In the genomic region with DNA sequence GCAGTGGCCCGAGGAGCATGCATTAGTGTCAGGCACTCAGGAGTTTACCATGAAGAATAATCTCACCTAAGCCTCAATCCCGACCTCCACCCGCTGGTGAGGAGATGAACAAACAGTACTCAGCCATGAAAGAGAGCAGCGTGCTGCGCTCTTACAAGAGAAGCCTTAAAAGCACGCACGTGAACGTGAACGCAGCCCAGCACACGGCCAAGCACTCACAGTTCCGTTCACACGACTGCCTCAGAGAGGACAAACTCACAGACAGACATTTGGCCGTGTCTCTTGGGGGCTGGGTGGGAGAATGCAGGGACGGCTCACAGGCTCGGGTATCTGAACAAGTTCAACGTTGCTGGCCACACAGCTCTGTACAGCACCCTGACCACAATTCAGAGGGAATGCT, we compare ENCODE assay signal across 11 mouse cellular contexts. TPM values are rescaled to one million over a fixed set of nuclear protein-coding genes. Genes with fewer than 3 reads are reported as not detected.
DNase-seq lines count a peak whose midpoint lies in the region; ATAC-seq and TF ChIP-seq lines count a peak whose summit lies in the region.
"Had no signal": no experiment of that assay in that cellular context is flagged by ENCODE, and none has a peak within 500 bp of the region (broad histone marks: within the 10 kb centered on the region; RNA-seq: fewer than 3 reads in every experiment).

No protein-coding gene starts in this region.

- H3K27ac ChIP-seq in layer of hippocampus, adult 2 months = peak overlapping the region; percentile 39; the same call in 1 of the 2 replicates
- H3K27ac ChIP-seq in forebrain, embryonic 13.5 days = no peak overlapping the region
- no peak overlapping the region for H3K27ac ChIP-seq in hindbrain, embryonic 14.5 days
- no peak overlapping the region for H3K27ac ChIP-seq in midbrain, embryonic 16.5 days (ENCODE audit: low read length)

- no peak for ATAC-seq in forebrain, embryonic 13.5 days
- ATAC-seq in hindbrain, embryonic 14.5 days (ENCODE audit: low FRiP score) = no peak
- no peak for ATAC-seq in midbrain, embryonic 16.5 days
- no peak for ATAC-seq in CD4-positive, CD25-positive, alpha-beta regulatory T cell, adult 4 months
- ATAC-seq: activated CD4-positive, CD25-positive, alpha-beta regulatory T cell, adult 4 months had no signal

- H3K9ac ChIP-seq in forebrain, embryonic 13.5 days = peak overlapping the region; percentile 23; the same call in 1 of the 2 replicates
- peak overlapping the region; percentile 34; the same call in 1 of the 2 replicates for H3K9ac ChIP-seq in hindbrain, embryonic 14.5 days
- peak overlapping the region; percentile 42 for H3K9ac ChIP-seq in midbrain, embryonic 16.5 days (ENCODE audit: low read depth, low read length)

- H3K4me2 ChIP-seq in forebrain, embryonic 13.5 days = peak overlapping the region; percentile 99
- peak overlapping the region; percentile 100 for H3K4me2 ChIP-seq in hindbrain, embryonic 14.5 days (replicated peaks)
- peak overlapping the region; percentile 87 for H3K4me2 ChIP-seq in midbrain, embryonic 16.5 days (ENCODE audit: low read length)

- 74% methylated on average over 16 of the region's 16 CpGs for WGBS in forebrain, embryonic 13.5 days
- 47% methylated on average over 16 of the region's 16 CpGs for WGBS in hindbrain, embryonic 14.5 days
- 50% methylated on average over 16 of the region's 16 CpGs for WGBS in midbrain, embryonic 16.5 days

- H3K9me3 ChIP-seq in forebrain, embryonic 13.5 days (replicated peaks) = no peaks in the 10 kb centered on the region
- no peaks in the 10 kb centered on the region for H3K9me3 ChIP-seq in hindbrain, embryonic 14.5 days (ENCODE audit: control insufficient read depth, low read length)
- H3K9me3 ChIP-seq in midbrain, embryonic 16.5 days (replicated peaks; ENCODE audit: control insufficient read depth, low read length, poor library complexity, severe bottlenecking) = no peaks in the 10 kb centered on the region

- intact Hi-C loops in left cerebral cortex, postnatal 14 days (cut with DNase I) = no loop called here

- TF ChIP-seq CTCF in layer of hippocampus, adult 2 months (conservative IDR thresholded peaks at IDR 0.05) = no peak

- DNase-seq in layer of hippocampus, adult 2 months (ENCODE audit: low spot score in 2 of 2) = no peak
- no peak for DNase-seq in layer of hippocampus, postnatal 14 days (ENCODE audit: low spot score in 2 of 2)
- no peak for DNase-seq in hindbrain, embryonic 14.5 days (ENCODE audit: low spot score)
- DNase-seq in heart, postnatal 4 days = no peak
- DNase-seq in left cerebral cortex, postnatal 14 days (ENCODE audit: low spot score in 2 of 2) = no peak
- DNase-seq: gastrocnemius, postnatal 25 days; lung, postnatal 14 days had no signal

- peak overlapping the region; percentile 81 for H3K4me3 ChIP-seq in layer of hippocampus, adult 2 months
- peak overlapping the region; percentile 15 for H3K4me3 ChIP-seq in forebrain, embryonic 13.5 days
- peak overlapping the region; percentile 93 for H3K4me3 ChIP-seq in hindbrain, embryonic 14.5 days (replicated peaks; ENCODE audit: low read length)
- peak overlapping the region; percentile 2 for H3K4me3 ChIP-seq in midbrain, embryonic 16.5 days (ENCODE audit: low read depth, low read length)

- no peaks in the 10 kb centered on the region for H3K27me3 ChIP-seq in forebrain, embryonic 13.5 days
- no peaks in the 10 kb centered on the region for H3K27me3 ChIP-seq in hindbrain, embryonic 14.5 days (ENCODE audit: control insufficient read depth, insufficient read depth, low read length)
- no peaks in the 10 kb centered on the region for H3K27me3 ChIP-seq in midbrain, embryonic 16.5 days (ENCODE audit: control insufficient read depth, insufficient read depth, low read depth, low read length)

- peaks cover 10% of the 10 kb centered on the region; the same call in 1 of the 2 replicates for H3K36me3 ChIP-seq in forebrain, embryonic 13.5 days (ENCODE audit: poor library complexity, severe bottlenecking)
- no peaks in the 10 kb centered on the region for H3K36me3 ChIP-seq in hindbrain, embryonic 14.5 days (replicated peaks; ENCODE audit: control insufficient read depth, insufficient read depth)
- H3K36me3 ChIP-seq in midbrain, embryonic 16.5 days (ENCODE audit: control insufficient read depth, insufficient read depth, low read length) = no peaks in the 10 kb centered on the region; the same call in 1 of the 2 replicates

- peaks cover 77% of the 10 kb centered on the region for H3K4me1 ChIP-seq in forebrain, embryonic 13.5 days
- H3K4me1 ChIP-seq in hindbrain, embryonic 14.5 days (replicated peaks; ENCODE audit: control insufficient read depth, insufficient read depth, low read length) = peaks cover 76% of the 10 kb centered on the region
- peaks cover 78% of the 10 kb centered on the region for H3K4me1 ChIP-seq in midbrain, embryonic 16.5 days (ENCODE audit: control insufficient read depth, insufficient read depth, low read length)

RNA-seq across cellular contexts. Expression of a gene that starts 4.2 kb away (rescaled TPM):
- 10 to 100 TPM; 92.5 to 93.2 TPM for total RNA-seq in layer of hippocampus, adult 2 months (2021)
- 10 to 100 TPM; 78.1 to 83.0 TPM for total RNA-seq in layer of hippocampus, postnatal 14 days (2021)
- 30.0 and 33.7 TPM in 2 replicates for polyA plus RNA-seq in forebrain, embryonic 13.5 days (2015; fragmentation: Nextera tagmentation; extraction: Ambion mirVana)
- polyA plus RNA-seq in hindbrain, embryonic 14.5 days (2014; fragmentation: Nextera tagmentation; extraction: Ambion mirVana) = 33.5 and 35.6 TPM in 2 replicates
- polyA plus RNA-seq in midbrain, embryonic 16.5 days (2015; fragmentation: Nextera tagmentation; extraction: Ambion mirVana) = 23.9 and 28.2 TPM in 2 replicates
- polyA plus RNA-seq in CD4-positive, CD25-positive, alpha-beta regulatory T cell, adult 4 months (2017; shearing (Covaris generic)) = under 1 TPM; 0.17 to 0.46 TPM
- total RNA-seq in heart, postnatal 4 days (2021) = 10 to 100 TPM; 41.0 to 42.9 TPM
- 10 to 100 TPM; 71.8 to 75.9 TPM for total RNA-seq in left cerebral cortex, postnatal 14 days (2021)

RNA-seq across cellular contexts. Expression of a gene that starts 58.3 kb away (rescaled TPM):
- 100 to 1,000 TPM; 166 to 172 TPM for total RNA-seq in layer of hippocampus, adult 2 months (2021)
- 100 to 1,000 TPM; 172 to 184 TPM for total RNA-seq in layer of hippocampus, postnatal 14 days (2021)
- 310 and 325 TPM in 2 replicates for polyA plus RNA-seq in forebrain, embryonic 13.5 days (2015; fragmentation: Nextera tagmentation; extraction: Ambion mirVana)
- polyA plus RNA-seq in hindbrain, embryonic 14.5 days (2014; fragmentation: Nextera tagmentation; extraction: Ambion mirVana) = 389 and 391 TPM in 2 replicates
- 362 and 370 TPM in 2 replicates for polyA plus RNA-seq in midbrain, embryonic 16.5 days (2015; fragmentation: Nextera tagmentation; extraction: Ambion mirVana)
- 100 to 1,000 TPM; 505 to 519 TPM for polyA plus RNA-seq in CD4-positive, CD25-positive, alpha-beta regulatory T cell, adult 4 months (2017; shearing (Covaris generic))
- total RNA-seq in heart, postnatal 4 days (2021) = 100 to 1,000 TPM; 130 to 135 TPM
- 100 to 1,000 TPM; 181 to 183 TPM for total RNA-seq in left cerebral cortex, postnatal 14 days (2021)

Comparison
In these comparisons a context has a peak if more than half of its experiments do, and no peak if none do; other contexts are left out.
1. H3K4me3 ChIP-seq: peak in every context shown above with its lines; median percentile 93 in hindbrain, embryonic 14.5 days; 81 in layer of hippocampus, adult 2 months; 15 in forebrain, embryonic 13.5 days; 2 in midbrain, embryonic 16.5 days.